Mouse (Mus musculus) monocyte, adult 2 months (primary cell): ENCODE data around the gene Nup210.

Experiments used
- DNase-seq, 2 experiments: peaks; one replicate each; pipeline ENCODE4 v3.0.0; 2022; ENCODE audit warnings: low spot score in 2 of 2, low read depth in 1 of 2

The Nup210 gene

DNA sequence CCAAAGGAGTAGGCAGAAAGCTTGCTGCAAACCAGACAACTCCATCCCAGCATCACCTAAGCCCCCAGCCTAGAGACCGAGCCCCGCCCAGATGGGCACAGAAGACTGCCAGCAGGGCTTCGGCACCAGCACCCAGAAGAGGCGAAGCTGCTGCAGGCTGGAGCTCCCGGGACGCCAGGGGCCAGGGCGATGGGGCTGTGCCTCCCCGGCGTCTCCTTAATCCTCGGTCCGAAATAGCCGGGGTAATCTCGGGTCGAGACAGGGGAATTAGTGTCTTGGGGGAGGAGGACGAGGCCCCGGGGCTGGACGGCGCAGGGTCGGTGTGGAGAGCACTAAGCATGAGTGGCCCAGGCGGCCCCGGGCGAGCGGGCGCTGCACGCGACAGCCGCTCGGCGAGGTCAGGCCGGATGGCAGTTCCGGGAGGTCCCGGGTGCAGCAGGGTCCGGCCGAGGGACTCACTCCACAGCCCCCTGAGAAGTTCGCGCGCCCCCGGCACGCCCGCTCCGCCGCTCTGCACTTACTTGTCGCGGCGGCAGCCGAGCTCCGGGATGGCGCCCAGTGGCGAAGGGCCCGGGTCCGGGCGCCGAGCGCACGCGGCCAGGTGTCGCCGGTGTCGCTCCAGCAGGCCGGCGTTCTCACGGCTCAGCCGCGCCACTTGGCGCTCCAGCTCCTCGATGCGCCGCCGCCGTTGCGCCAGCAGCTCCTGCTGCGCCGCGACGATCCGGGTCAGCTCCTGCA, 128.9 kb downstream of the Nup210 start:
- DNase-seq, result no peak

DNA sequence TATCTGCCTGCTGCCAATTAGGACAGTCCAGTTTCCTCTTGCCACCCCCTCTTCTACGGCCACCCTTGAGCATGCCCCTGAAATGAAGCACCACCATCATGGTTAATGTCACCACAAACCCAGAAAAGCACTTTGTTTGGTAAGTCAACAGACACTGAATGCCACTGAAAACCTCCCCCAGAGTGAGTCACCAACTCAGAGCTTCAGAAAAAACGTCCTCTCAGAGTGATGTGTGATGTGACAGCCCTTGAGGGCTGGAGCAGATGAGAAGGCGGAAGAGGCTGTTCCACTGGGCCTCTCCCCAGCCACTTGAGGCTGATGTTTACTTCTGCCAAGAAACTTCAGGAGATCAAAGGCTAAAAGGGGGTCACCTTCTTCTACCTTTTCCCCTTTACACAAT, 132.5 kb downstream of the Nup210 start:
- no peak for DNase-seq

DNA sequence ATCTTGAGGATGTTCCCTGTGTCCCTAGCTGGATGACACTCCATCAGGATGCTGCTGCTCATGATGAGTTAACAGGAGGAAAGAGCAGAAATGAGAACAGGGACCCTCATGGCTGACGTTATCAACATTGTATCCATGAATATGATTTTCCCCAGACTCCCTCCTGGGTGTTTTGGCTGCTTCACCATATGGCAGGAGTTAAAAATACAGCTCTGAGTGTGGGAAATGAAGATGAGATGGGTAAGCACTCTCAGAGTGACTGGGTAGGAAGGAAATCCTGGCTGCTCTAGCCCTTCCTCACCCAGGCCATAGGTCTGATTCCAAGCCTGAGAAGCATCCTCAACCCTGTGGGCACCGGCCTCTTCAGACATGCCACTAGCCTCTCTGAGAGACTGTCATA, 142.3 kb downstream of the Nup210 start:
- no peak for DNase-seq

DNA sequence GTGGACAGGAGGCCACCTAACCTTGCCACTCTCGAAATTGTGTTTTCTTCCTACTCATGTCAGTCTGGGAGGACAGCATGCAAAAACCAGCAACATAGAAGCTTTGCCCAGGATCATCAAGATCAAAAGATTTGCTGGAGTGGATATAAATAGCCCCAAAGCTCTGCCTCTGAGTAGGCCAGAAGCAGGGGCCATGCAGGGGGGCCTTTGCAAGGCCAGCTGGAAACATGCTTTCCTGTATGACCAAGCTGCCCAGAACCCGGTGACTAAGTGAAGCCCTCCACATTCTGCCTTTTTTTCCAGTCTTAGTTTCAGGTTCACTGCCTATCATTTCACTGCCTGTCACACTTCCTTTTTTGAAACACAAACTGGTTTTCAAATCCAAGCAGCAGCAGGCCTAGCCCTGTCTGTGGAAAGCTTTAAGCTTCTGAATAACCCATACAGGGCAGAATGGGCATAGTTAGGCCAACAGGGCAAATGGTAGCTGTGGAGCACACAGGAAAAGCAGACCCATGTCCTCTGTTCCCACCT, 147.2 kb downstream of the Nup210 start:
- DNase-seq, result no peak
